Mouse (Mus musculus) brain, adult 2 months (tissue): ENCODE results near the gene 4931409K22Rik.

Experiments used
- DNase-seq: peaks from one replicate; pipeline ENCODE4 v3.0.0; 2011; ENCODE audit warnings: low read depth, low spot score

The 4931409K22Rik gene

DNA sequence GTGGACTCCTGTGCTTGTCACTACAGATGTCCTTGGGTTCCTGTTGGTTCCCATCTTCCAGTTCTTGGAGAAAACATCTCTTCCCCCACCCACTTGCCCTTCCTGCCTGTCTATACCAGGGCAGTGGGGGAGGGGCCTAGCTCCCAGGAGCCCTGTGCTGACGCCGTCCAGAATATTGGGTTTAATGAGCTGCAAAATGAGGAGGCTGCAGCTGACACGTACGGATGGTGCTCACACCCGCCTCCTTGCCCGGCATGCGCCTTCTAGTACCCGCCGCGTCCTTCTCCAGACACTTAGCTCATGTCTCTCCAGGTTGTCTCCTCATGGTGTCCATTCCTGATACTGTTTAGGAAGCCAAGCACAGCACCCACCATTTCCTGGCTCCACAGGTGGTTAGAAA lies 57.5 kb downstream of the 4931409K22Rik start:
- DNase-seq = peak; percentile 62

DNA sequence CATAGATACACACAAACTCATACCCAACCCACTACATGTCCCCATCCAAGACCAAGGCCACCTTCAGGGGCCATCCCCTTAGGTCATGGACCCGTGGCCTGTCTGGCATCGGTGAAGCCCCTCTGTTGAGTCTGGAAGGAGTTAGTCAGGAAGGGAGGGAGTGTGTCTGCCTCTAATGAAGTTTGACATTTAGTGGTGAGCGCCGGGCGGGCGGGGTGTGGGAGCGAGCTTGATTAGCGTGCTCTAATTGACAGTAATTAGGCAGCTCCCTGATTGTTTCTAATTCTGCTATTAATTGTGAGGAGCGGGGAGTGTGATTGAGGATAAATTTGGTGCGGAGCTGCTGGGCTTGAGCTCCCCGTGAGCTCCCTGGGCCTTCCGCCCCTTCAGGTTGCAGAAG lies 59.1 kb downstream of the 4931409K22Rik start:
- DNase-seq = no peak

DNA sequence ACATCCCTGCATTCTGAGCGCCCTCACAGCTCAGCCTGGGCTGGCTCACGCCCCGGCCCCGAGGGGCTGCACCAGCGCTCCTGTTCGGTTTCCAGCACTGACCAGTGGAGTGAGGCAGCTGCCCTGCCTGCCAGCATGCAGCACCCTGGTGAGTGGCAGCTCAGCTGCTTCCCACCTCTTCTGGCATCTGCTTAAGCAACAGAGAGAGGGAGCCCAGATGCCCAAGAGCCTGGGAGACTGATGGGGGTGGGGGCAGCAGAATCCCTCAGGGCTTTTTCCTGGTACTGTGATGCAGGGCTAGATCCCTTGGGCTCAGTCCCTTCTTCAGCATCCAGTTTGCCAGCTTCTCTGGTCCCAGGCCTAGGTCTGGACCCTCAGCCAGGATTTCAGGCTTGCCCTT lies 59.9 kb downstream of the 4931409K22Rik start:
- DNase-seq = peak; percentile 63

DNA sequence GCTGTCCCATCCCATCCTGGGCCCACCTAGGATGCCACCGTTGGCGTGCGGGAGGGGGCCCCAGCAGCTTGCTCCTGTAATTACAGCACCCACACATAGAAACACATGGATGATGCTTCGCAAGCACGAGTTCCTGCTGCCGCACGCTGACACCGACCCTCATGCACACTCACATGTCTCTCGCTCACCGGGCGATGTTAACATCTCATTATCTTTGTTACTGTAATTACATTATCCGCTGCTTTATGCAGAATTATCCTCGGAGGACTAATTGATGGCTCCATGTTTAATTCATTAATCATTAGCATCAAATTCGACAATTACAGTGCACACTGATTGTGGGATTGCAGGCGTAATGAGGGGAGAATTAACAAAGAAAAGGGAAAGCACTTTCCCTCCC lies 61.6 kb downstream of the 4931409K22Rik start:
- peak; percentile 6 for DNase-seq
